Mouse (Mus musculus): ENCODE measurements around the gene Hcn4.

- no peak for TF ChIP-seq CTCF (IDR thresholded peaks at IDR 0.05; ENCODE audit: borderline replicate concordance, insufficient read depth, low read depth, low read length)
- no peak for TF ChIP-seq POLR2A (IDR thresholded peaks at IDR 0.05; ENCODE audit: borderline replicate concordance, insufficient read depth, low read length)
Observed at GRCm38 (mm10) chr9:58844597-58844996, 21.4 kb downstream of the Hcn4 start.
